Mouse (Mus musculus) bone marrow macrophage, adult 2 months (primary cell): ENCODE data around the gene C130032M10Rik.

Experiments used
- CTCF ChIP-seq: IDR thresholded peaks from 2 replicates; pipeline ENCODE4 v1.5.1; 2012; ENCODE audit warnings: low read depth, mild to moderate bottlenecking, low read length, moderate library complexity
- POLR2A ChIP-seq: IDR thresholded peaks from 2 replicates; pipeline ENCODE4 v1.6.1; 2012; ENCODE audit warnings: mild to moderate bottlenecking, low read depth, low read length, borderline replicate concordance

DNA sequence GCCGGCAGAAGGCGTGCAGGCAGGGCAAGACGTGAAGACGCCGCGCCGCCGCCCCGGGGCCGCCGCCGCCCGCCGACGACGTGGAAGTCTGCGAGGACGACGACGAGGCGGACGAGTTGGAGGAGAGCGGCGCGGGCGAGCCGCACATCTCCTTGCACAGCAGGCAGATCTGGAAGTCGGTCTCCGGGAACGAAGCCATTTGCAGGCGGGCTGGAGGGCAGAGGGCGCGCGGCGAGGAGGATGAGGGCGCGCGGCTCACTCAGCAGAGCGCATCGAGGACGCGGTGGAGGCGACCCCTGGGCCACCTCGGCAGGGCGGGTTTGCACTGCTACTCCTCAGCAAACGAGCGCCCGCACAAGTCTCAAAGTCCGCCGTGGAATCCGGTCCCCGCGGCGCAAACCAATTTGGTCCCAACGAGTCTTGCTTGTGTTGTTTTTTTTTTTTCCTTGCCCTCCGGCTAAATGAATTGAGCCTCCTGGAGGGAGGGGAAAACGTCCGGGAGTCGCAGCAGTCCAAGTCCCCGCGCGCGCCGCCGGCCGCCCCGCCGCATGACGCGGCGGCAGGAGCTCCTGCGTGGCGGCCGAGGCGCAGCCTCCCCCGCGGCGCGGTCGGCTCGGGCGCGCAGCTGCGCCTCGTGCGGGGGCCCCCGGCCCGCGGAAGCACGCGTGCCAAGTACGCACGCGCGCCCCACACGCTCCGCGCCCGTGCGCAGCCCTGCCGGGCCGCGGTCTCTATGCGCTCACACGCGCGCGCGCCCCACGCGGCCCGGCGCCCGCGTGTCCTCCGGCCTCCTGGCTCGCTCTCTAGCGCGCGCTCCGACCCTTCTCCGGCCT is 47.6 kb downstream of the C130032M10Rik start:
- TF ChIP-seq CTCF (no peak), POLR2A (no peak)
